Mouse (Mus musculus): ENCODE measurements at regions not wholly inside any gene's neighbourhood (a gene's known extent, or its start where the extent isn't known, plus 50 kb on each side); places are given as distances from the start of the nearest gene placed in this dataset.

- ATAC-seq (ENCODE audit: low read depth), result no peak
- WGBS (ENCODE audit: insufficient replicate concordance), result 47% methylated on average over 4 of the region's 4 CpGs
Observed at GRCm38 (mm10) chr12:13114341-13114740, 134.7 kb downstream of the Ddx1 start.

GRCm38 (mm10) chr12:13106931-13107330 is 142.1 kb downstream of the Ddx1 start:
- 54% methylated on average over 3 of the region's 3 CpGs for WGBS (ENCODE audit: insufficient replicate concordance)
- H3K27ac ChIP-seq (ENCODE audit: low read length), result no peak overlapping the region
- ATAC-seq (ENCODE audit: low read depth), result no peak

More at GRCm38 (mm10) chr12:13114341-13114740, 134.7 kb downstream of the Ddx1 start:
- Histone ChIP-seq H3K4me3 (ENCODE audit: low read depth, low read length) (no peak overlapping the region), H3K4me2 (ENCODE audit: low read depth, low read length) (no peak overlapping the region), H3K36me3 (ENCODE audit: control insufficient read depth, insufficient read depth) (no peaks in the 10 kb centered on the region), H3K9ac (ENCODE audit: low read depth, low read length) (no peak overlapping the region), H3K4me1 (ENCODE audit: control insufficient read depth, low read depth, low read length) (no peaks in the 10 kb centered on the region), H3K27me3 (ENCODE audit: control insufficient read depth, insufficient read depth, low read depth, low read length) (no peaks in the 10 kb centered on the region), H3K9me3 (replicated peaks; ENCODE audit: control insufficient read depth, low read length) (no peaks in the 10 kb centered on the region), H3K27ac (ENCODE audit: low read length) (no peak overlapping the region)

GRCm38 (mm10) chr12:13100505-13101354 is 148.3 kb downstream of the Ddx1 start:
- WGBS (ENCODE audit: insufficient replicate concordance), result 45% methylated on average over 12 of the region's 12 CpGs
- no peak for ATAC-seq (ENCODE audit: low read depth)

More at GRCm38 (mm10) chr12:13106931-13107330, 142.1 kb downstream of the Ddx1 start:
- no peaks in the 10 kb centered on the region for H3K27me3 ChIP-seq (ENCODE audit: control insufficient read depth, insufficient read depth, low read depth, low read length)
- H3K36me3 ChIP-seq (ENCODE audit: control insufficient read depth, insufficient read depth), result no peaks in the 10 kb centered on the region
- H3K4me1 ChIP-seq (ENCODE audit: control insufficient read depth, low read depth, low read length), result no peaks in the 10 kb centered on the region
- no peak overlapping the region for H3K4me3 ChIP-seq (ENCODE audit: low read depth, low read length)
- H3K9ac ChIP-seq (ENCODE audit: low read depth, low read length), result no peak overlapping the region
- H3K9me3 ChIP-seq (replicated peaks; ENCODE audit: control insufficient read depth, low read length), result no peaks in the 10 kb centered on the region
- H3K4me2 ChIP-seq (ENCODE audit: low read depth, low read length), result no peak overlapping the region

GRCm38 (mm10) chr12:13094111-13094851 is 152.6 kb upstream of the Mycn start:
- Histone ChIP-seq H3K9ac (ENCODE audit: low read depth, low read length) (no peak overlapping the region), H3K27me3 (ENCODE audit: control insufficient read depth, insufficient read depth, low read depth, low read length) (no peaks in the 10 kb centered on the region), H3K4me2 (ENCODE audit: low read depth, low read length) (no peak overlapping the region), H3K4me1 (ENCODE audit: control insufficient read depth, low read depth, low read length) (no peaks in the 10 kb centered on the region), H3K27ac (ENCODE audit: low read length) (no peak overlapping the region), H3K4me3 (ENCODE audit: low read depth, low read length) (no peak overlapping the region), H3K9me3 (replicated peaks; ENCODE audit: control insufficient read depth, low read length) (no peaks in the 10 kb centered on the region), H3K36me3 (ENCODE audit: control insufficient read depth, insufficient read depth) (no peaks in the 10 kb centered on the region)
- WGBS (ENCODE audit: insufficient replicate concordance), result 46% methylated on average over 9 of the region's 9 CpGs
- no peak for ATAC-seq (ENCODE audit: low read depth)

More at GRCm38 (mm10) chr12:13100505-13101354, 148.3 kb downstream of the Ddx1 start:
- no peaks in the 10 kb centered on the region for H3K9me3 ChIP-seq (replicated peaks; ENCODE audit: control insufficient read depth, low read length)
- H3K4me2 ChIP-seq (ENCODE audit: low read depth, low read length), result no peak overlapping the region
- no peaks in the 10 kb centered on the region for H3K27me3 ChIP-seq (ENCODE audit: control insufficient read depth, insufficient read depth, low read depth, low read length)
- no peaks in the 10 kb centered on the region for H3K4me1 ChIP-seq (ENCODE audit: control insufficient read depth, low read depth, low read length)
- no peak overlapping the region for H3K9ac ChIP-seq (ENCODE audit: low read depth, low read length)
- H3K36me3 ChIP-seq (ENCODE audit: control insufficient read depth, insufficient read depth), result no peaks in the 10 kb centered on the region
- no peak overlapping the region for H3K4me3 ChIP-seq (ENCODE audit: low read depth, low read length)
- H3K27ac ChIP-seq (ENCODE audit: low read length), result no peak overlapping the region

GRCm38 (mm10) chr12:13085951-13086350 is 144.2 kb upstream of the Mycn start:
- H3K4me2 ChIP-seq (ENCODE audit: low read depth, low read length), result no peak overlapping the region
- H3K4me3 ChIP-seq (ENCODE audit: low read depth, low read length), result no peak overlapping the region
- 69% methylated on average over 9 of the region's 9 CpGs for WGBS (ENCODE audit: insufficient replicate concordance)
- no peak overlapping the region for H3K9ac ChIP-seq (ENCODE audit: low read depth, low read length)
- H3K27me3 ChIP-seq (ENCODE audit: control insufficient read depth, insufficient read depth, low read depth, low read length), result no peaks in the 10 kb centered on the region
- no peak overlapping the region for H3K27ac ChIP-seq (ENCODE audit: low read length)
- no peak for ATAC-seq (ENCODE audit: low read depth)
- no peaks in the 10 kb centered on the region for H3K36me3 ChIP-seq (ENCODE audit: control insufficient read depth, insufficient read depth)
- no peaks in the 10 kb centered on the region for H3K9me3 ChIP-seq (replicated peaks; ENCODE audit: control insufficient read depth, low read length)
- H3K4me1 ChIP-seq (ENCODE audit: control insufficient read depth, low read depth, low read length), result no peaks in the 10 kb centered on the region

GRCm38 (mm10) chr12:13085484-13085883 is 143.8 kb upstream of the Mycn start:
- Histone ChIP-seq H3K4me3 (ENCODE audit: low read depth, low read length) (no peak overlapping the region), H3K4me2 (ENCODE audit: low read depth, low read length) (no peak overlapping the region)
- 78% methylated on average over 6 of the region's 6 CpGs for WGBS (ENCODE audit: insufficient replicate concordance)

GRCm38 (mm10) chr12:13083337-13084054 is 141.8 kb upstream of the Mycn start:
- H3K4me2 ChIP-seq (ENCODE audit: low read depth, low read length), result no peak overlapping the region
- H3K4me3 ChIP-seq (ENCODE audit: low read depth, low read length), result no peak overlapping the region
- ATAC-seq (ENCODE audit: low read depth), result no peak
- no peaks in the 10 kb centered on the region for H3K27me3 ChIP-seq (ENCODE audit: control insufficient read depth, insufficient read depth, low read depth, low read length)
- no peaks in the 10 kb centered on the region for H3K36me3 ChIP-seq (ENCODE audit: control insufficient read depth, insufficient read depth)
- no peak overlapping the region for H3K9ac ChIP-seq (ENCODE audit: low read depth, low read length)
- H3K27ac ChIP-seq (ENCODE audit: low read length), result no peak overlapping the region
- H3K9me3 ChIP-seq (replicated peaks; ENCODE audit: control insufficient read depth, low read length), result no peaks in the 10 kb centered on the region
- WGBS (ENCODE audit: insufficient replicate concordance), result 61% methylated on average over 8 of the region's 8 CpGs
- H3K4me1 ChIP-seq (ENCODE audit: control insufficient read depth, low read depth, low read length), result no peaks in the 10 kb centered on the region

More at GRCm38 (mm10) chr12:13085484-13085883, 143.8 kb upstream of the Mycn start:
- Histone ChIP-seq H3K27me3 (ENCODE audit: control insufficient read depth, insufficient read depth, low read depth, low read length) (no peaks in the 10 kb centered on the region), H3K27ac (ENCODE audit: low read length) (no peak overlapping the region), H3K9me3 (replicated peaks; ENCODE audit: control insufficient read depth, low read length) (no peaks in the 10 kb centered on the region), H3K4me1 (ENCODE audit: control insufficient read depth, low read depth, low read length) (no peaks in the 10 kb centered on the region), H3K36me3 (ENCODE audit: control insufficient read depth, insufficient read depth) (no peaks in the 10 kb centered on the region), H3K9ac (ENCODE audit: low read depth, low read length) (no peak overlapping the region)
- ATAC-seq (ENCODE audit: low read depth), result no peak

GRCm38 (mm10) chr12:13080791-13081190 is 139.1 kb upstream of the Mycn start:
- Histone ChIP-seq H3K4me3 (ENCODE audit: low read depth, low read length) (no peak overlapping the region), H3K9me3 (replicated peaks; ENCODE audit: control insufficient read depth, low read length) (no peaks in the 10 kb centered on the region), H3K27me3 (ENCODE audit: control insufficient read depth, insufficient read depth, low read depth, low read length) (no peaks in the 10 kb centered on the region), H3K27ac (ENCODE audit: low read length) (no peak overlapping the region), H3K4me2 (ENCODE audit: low read depth, low read length) (no peak overlapping the region), H3K36me3 (ENCODE audit: control insufficient read depth, insufficient read depth) (no peaks in the 10 kb centered on the region), H3K9ac (ENCODE audit: low read depth, low read length) (no peak overlapping the region), H3K4me1 (ENCODE audit: control insufficient read depth, low read depth, low read length) (no peaks in the 10 kb centered on the region)
- ATAC-seq (ENCODE audit: low read depth), result no peak
- WGBS (ENCODE audit: insufficient replicate concordance), result 64% methylated on average over 5 of the region's 5 CpGs

Measured in liver, embryonic 16.5 days (tissue).